Mouse (Mus musculus) E14TG2a.4 (cell line): ENCODE data around the gene Tet3.
A peak's percentile ranks its signal among the peaks of the same experiment; 100 is the strongest.

Experiments used
- H3K27me3 ChIP-seq: 2 replicates; pipeline ENCODE4 v1.6.1; 2014; ENCODE audit warnings: low read length, control low read depth; ENCODE audit not compliant: insufficient read depth
- H3K36me3 ChIP-seq: 2 replicates; pipeline ENCODE4 v1.6.1; 2014; ENCODE audit warnings: low read length, control low read depth; ENCODE audit not compliant: insufficient read depth
- H3K4me1 ChIP-seq: replicated peaks from 2 replicates; pipeline ENCODE4 v1.6.1; 2014; ENCODE audit warnings: low read depth, low read length, control low read depth
- H3K4me3 ChIP-seq: replicated peaks from 2 replicates; pipeline ENCODE4 v1.5.1; 2014; ENCODE audit warnings: mild to moderate bottlenecking, low read length
- H3K9me3 ChIP-seq: 2 replicates; pipeline ENCODE4 v1.6.1; 2014; ENCODE audit warnings: low read length, control low read depth
- CTCF ChIP-seq: conservative IDR thresholded peaks from 2 replicates; pipeline ENCODE4 v1.5.1; 2014; ENCODE audit warnings: low read length
- NANOG ChIP-seq: IDR thresholded peaks from 2 replicates; pipeline ENCODE4 v1.6.1; 2014; ENCODE audit warnings: borderline replicate concordance, low read length, mixed read lengths
- POU5F1 ChIP-seq: IDR thresholded peaks from 2 replicates; pipeline ENCODE4 v1.6.1; 2014; ENCODE audit warnings: low read length, borderline replicate concordance

Tet3 gene

GRCm38 (mm10) chr6:83449440-83449839 is 9.4 kb downstream of the Tet3 start:
- Histone ChIP-seq H3K4me3 (no peak overlapping the region), H3K27me3 (peaks cover 97% of the 10 kb centered on the region), H3K4me1 (peaks cover 11% of the 10 kb centered on the region), H3K9me3 (no peaks in the 10 kb centered on the region), H3K36me3 (no peaks in the 10 kb centered on the region)
- TF ChIP-seq NANOG, result no peak
- TF ChIP-seq CTCF, result no peak
- TF ChIP-seq POU5F1, result no peak

GRCm38 (mm10) chr6:83448911-83449310 is 10.0 kb downstream of the Tet3 start:
- Histone ChIP-seq H3K9me3 (no peaks in the 10 kb centered on the region), H3K4me3 (no peak overlapping the region), H3K27me3 (peaks cover 97% of the 10 kb centered on the region), H3K36me3 (no peaks in the 10 kb centered on the region), H3K4me1 (peaks cover 6% of the 10 kb centered on the region)
- no peak for TF ChIP-seq POU5F1

DNA sequence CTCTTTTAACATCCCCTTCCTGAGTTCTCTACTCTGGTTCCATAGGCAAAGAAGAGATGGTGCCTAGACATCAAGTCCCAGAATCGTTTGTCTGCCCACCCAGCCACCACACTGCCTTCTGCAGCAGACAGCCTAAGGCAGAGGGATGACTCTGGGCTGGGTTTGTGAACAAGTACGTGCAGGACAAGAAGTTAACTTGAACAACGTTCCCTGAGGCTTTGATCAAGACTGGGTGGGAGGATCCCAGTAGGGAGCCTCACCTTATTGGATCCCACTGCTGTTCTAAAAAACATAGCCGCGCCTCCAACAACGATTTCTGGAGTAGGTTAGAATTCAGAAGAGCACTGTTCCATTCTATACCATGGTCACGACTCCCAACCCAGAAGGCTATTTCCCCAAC is 11.9 kb downstream of the Tet3 start:
- Histone ChIP-seq H3K4me3 (no peak overlapping the region), H3K27me3 (peaks cover 99% of the 10 kb centered on the region), H3K36me3 (no peaks in the 10 kb centered on the region), H3K4me1 (peaks cover 14% of the 10 kb centered on the region), H3K9me3 (no peaks in the 10 kb centered on the region)
- no peak for TF ChIP-seq NANOG
- no peak for TF ChIP-seq POU5F1
- TF ChIP-seq CTCF, result no peak

DNA sequence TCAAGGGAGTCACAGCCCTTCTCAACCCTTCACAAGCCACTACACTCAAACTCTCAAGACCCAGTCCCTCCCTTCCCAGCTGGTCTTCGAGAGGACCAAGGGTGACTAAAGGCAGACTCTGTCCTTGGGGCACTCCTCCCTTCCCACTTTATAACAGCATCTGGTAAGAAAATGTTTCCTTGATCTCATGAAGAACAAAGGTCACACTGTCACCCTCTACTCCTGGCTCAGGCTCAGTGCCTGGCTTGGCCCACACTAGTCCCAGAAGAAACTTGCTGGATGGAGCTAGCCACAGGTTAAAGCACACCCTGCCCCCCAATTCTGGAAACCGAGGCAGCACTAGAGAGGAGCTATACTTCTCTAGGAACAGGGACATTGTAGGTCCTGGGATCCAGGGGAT is 13.1 kb downstream of the Tet3 start:
- TF ChIP-seq POU5F1 (no peak), NANOG (no peak), CTCF (no peak)
- H3K4me3 ChIP-seq, result no peak overlapping the region
- peaks cover 97% of the 10 kb centered on the region for H3K27me3 ChIP-seq
- H3K4me1 ChIP-seq, result peaks cover 22% of the 10 kb centered on the region
- no peaks in the 10 kb centered on the region for H3K9me3 ChIP-seq
- no peaks in the 10 kb centered on the region for H3K36me3 ChIP-seq

GRCm38 (mm10) chr6:83443441-83444340 is 15.2 kb downstream of the Tet3 start:
- H3K4me1 ChIP-seq, result peaks cover 41% of the 10 kb centered on the region

GRCm38 (mm10) chr6:83442639-83443038 is 16.2 kb downstream of the Tet3 start:
- H3K4me3 ChIP-seq, result no peak overlapping the region
- peaks cover 41% of the 10 kb centered on the region for H3K4me1 ChIP-seq
- TF ChIP-seq POU5F1, result no peak
- no peak for TF ChIP-seq NANOG
- TF ChIP-seq CTCF, result no peak
- H3K36me3 ChIP-seq, result no peaks in the 10 kb centered on the region
- no peaks in the 10 kb centered on the region for H3K9me3 ChIP-seq
- peaks cover 97% of the 10 kb centered on the region for H3K27me3 ChIP-seq

More at GRCm38 (mm10) chr6:83443441-83444340, 15.2 kb downstream of the Tet3 start:
- Histone ChIP-seq H3K36me3 (no peaks in the 10 kb centered on the region), H3K4me3 (no peak overlapping the region), H3K27me3 (peaks cover 95% of the 10 kb centered on the region), H3K9me3 (no peaks in the 10 kb centered on the region)
- TF ChIP-seq POU5F1 (no peak), CTCF (no peak), NANOG (no peak)

GRCm38 (mm10) chr6:83441259-83442061 is 17.4 kb downstream of the Tet3 start:
- no peak for TF ChIP-seq NANOG
- TF ChIP-seq CTCF, result no peak
- no peak for TF ChIP-seq POU5F1
- peaks cover 41% of the 10 kb centered on the region for H3K4me1 ChIP-seq
- H3K36me3 ChIP-seq, result no peaks in the 10 kb centered on the region
- peak overlapping the region; percentile 81 for H3K4me3 ChIP-seq
- H3K9me3 ChIP-seq, result no peaks in the 10 kb centered on the region
- peaks cover 96% of the 10 kb centered on the region for H3K27me3 ChIP-seq

DNA sequence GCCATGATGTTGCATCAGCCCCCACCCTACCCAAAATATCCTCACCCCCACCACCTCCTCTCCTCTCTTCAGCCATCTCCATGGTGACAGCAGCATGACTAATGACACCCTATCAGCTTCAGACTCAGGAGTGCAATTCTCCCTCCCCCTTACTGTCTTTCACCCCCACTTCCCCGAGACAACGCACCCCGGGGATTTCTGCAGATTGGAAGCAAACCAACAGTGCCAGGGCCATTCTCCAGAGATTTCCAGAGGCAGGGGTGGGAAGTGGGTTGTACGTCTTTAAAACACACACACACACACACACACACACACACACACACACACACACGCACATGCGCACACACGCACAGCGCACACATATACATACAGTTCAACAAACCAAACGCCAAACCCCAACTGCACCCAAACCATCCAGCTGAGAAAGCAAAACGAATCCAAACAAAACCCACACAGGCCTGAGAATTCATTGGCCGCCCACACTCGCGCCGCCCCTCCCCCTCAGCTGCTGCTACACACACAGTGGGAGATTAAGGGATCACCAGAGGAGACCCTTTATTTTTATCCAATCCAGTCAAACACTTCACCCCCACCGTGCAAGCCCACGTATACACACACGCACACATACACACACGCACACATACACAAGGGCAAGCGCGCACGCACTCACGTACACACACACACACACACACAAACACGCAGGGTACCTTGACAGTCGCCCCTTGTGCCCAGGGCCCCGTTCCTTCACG is 18.2 kb downstream of the Tet3 start:
- no peaks in the 10 kb centered on the region for H3K9me3 ChIP-seq
- no peak for TF ChIP-seq POU5F1
- no peak for TF ChIP-seq NANOG
- TF ChIP-seq CTCF, result no peak
- peaks cover 94% of the 10 kb centered on the region for H3K27me3 ChIP-seq
- H3K4me3 ChIP-seq, result peak overlapping the region; percentile 81
- H3K36me3 ChIP-seq, result no peaks in the 10 kb centered on the region
- H3K4me1 ChIP-seq, result peaks cover 43% of the 10 kb centered on the region
